Mouse (Mus musculus) skeletal muscle tissue, adult 2 months (tissue): Measurements from ENCODE around the gene Btbd10.

Experiments used
- DNase-seq: peaks from one replicate; pipeline ENCODE4 v3.0.0-alpha.2; 2012; ENCODE audit warnings: low read depth, low spot score

The Btbd10 gene

GRCm38 (mm10) chr7:113368746-113369619 lies at the start of gene Btbd10:
Gene Btbd10, minus strand, starts transcription at chr7:113369392.
- peak; percentile 97 for DNase-seq

GRCm38 (mm10) chr7:113416536-113416935 lies 47.3 kb upstream of the Btbd10 start:
- no peak for DNase-seq

GRCm38 (mm10) chr7:113415256-113415655 lies 46.1 kb upstream of the Btbd10 start:
- no peak for DNase-seq

GRCm38 (mm10) chr7:113408712-113409111 lies 39.5 kb upstream of the Btbd10 start:
- no peak for DNase-seq

GRCm38 (mm10) chr7:113398083-113398482 lies 28.9 kb upstream of the Btbd10 start:
- no peak for DNase-seq

GRCm38 (mm10) chr7:113396661-113397060 lies 27.5 kb upstream of the Btbd10 start:
- no peak for DNase-seq

GRCm38 (mm10) chr7:113391619-113392018 lies 22.4 kb upstream of the Btbd10 start:
- no peak for DNase-seq

- DNase-seq = no peak
Observed at GRCm38 (mm10) chr7:113388470-113388869, 19.3 kb upstream of the Btbd10 start, which contains the start of gene Pth. Gene Pth, minus strand, starts transcription at chr7:113388570.

GRCm38 (mm10) chr7:113377875-113378658 lies 8.9 kb upstream of the Btbd10 start:
- DNase-seq = peak; percentile 75

GRCm38 (mm10) chr7:113372682-113373081 lies 3.5 kb upstream of the Btbd10 start:
- DNase-seq = no peak

GRCm38 (mm10) chr7:113369620-113370340 lies 588 bp upstream of the Btbd10 start:
- peak; percentile 24 for DNase-seq

GRCm38 (mm10) chr7:113367440-113367839 lies 1.8 kb downstream of the Btbd10 start:
- DNase-seq = no peak

GRCm38 (mm10) chr7:113349089-113349488 lies 20.1 kb downstream of the Btbd10 start:
- no peak for DNase-seq

- no peak for DNase-seq
Observed at GRCm38 (mm10) chr7:113347694-113348093, 21.5 kb downstream of the Btbd10 start.

- no peak for DNase-seq
Observed at GRCm38 (mm10) chr7:113347271-113347670, 21.9 kb downstream of the Btbd10 start.

- no peak for DNase-seq
Observed at GRCm38 (mm10) chr7:113335250-113335649, 33.9 kb downstream of the Btbd10 start.

- no peak for DNase-seq
Observed at GRCm38 (mm10) chr7:113334036-113334435, 35.2 kb downstream of the Btbd10 start.

GRCm38 (mm10) chr7:113320128-113320527 lies 49.1 kb downstream of the Btbd10 start:
- DNase-seq = no peak

- DNase-seq = no peak
Observed at GRCm38 (mm10) chr7:113311784-113312183, 57.4 kb downstream of the Btbd10 start.

- no peak for DNase-seq
Observed at GRCm38 (mm10) chr7:113310136-113310535, 59.1 kb downstream of the Btbd10 start.

GRCm38 (mm10) chr7:113297813-113298212 lies 71.4 kb downstream of the Btbd10 start:
- DNase-seq = no peak
